Mouse (Mus musculus) gastrocnemius, adult 8-10 months (tissue): ENCODE data around the gene Ccdc175. TPM values are rescaled to one million over a fixed set of nuclear protein-coding genes. Genes with fewer than 3 reads are reported as not detected.

Source experiments
- DNase-seq, 2 experiments: peaks; one replicate each; pipeline ENCODE4 v3.0.0; 2022; ENCODE audit warnings: low spot score in 2 of 2
- total RNA-seq, 4 experiments: library from RNA; stranded (reverse); gene quantifications; 2 replicates each; pipeline ENCODE4 v1.2.4; 2022

The Ccdc175 gene
- not detected for total RNA-seq

DNA sequence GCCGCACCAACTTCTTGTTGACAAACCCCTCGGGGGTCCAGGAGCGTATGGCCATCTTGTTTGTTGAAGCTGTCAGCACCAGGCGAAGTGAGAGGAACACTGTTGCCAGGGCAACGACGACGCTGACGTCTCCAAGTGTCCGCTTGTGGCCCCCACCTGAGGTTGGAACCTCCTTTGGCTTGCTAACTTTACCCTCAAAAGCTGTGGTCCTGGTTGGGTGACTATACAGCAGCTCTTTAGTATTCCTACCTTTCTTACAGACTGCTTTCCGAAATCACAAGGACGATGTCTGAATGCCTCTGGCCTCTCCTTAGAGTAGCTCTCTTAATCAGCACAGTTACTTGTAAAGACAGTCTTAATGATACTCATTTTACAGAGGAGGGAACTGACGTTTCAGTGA, at the start of gene Ccdc175:
Ccdc175 (minus strand) TSS at position 101 of the 400 bp plus-strand sequence.
- no peak for DNase-seq

- DNase-seq: no peak
Observed at GRCm38 (mm10) chr12:72234151-72234550, 49.3 kb upstream of the Ccdc175 start.

DNA sequence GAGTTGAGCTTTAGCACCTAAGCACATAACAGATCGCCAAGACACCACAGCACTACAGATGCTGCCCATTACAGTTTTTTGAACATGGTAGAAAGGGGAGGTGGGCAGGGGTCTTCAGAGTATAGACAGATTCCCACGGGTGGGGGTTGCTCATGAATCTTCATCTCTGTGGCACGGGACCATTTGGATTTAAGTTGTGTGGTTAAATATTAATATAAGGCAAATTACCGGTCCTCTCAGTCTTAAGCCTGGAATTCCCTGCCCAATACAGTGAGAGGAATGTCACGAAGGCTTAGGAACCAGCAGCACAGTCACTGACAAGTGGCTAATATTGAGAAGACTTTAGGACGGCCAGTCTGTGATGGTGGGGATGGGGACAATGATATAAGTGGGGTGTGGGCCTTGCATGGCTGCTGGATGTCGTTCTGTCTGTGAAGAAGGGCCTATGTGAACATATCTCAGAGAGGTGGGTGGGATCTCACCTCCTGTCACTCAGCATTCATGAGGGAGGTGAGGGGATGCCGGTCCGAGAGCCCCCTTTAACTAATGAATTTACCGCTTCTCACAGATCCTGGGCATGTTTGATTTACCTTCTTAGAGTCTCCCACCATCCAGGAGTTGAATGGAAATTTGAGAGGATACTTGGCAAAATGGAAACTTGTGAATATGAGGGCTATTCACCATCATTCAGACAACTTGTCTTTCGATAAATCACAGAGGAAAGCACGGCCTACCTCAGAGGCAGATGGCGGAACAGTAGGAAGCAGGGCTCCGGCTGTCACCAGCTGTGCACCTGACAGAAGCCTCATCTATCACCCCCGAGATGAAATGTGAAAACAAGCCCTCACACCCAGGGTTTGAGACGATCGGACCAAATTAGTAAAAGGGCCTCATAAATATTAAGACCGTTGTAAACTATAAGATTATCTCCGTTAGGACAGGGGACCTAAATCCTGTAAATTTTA, 48.3 kb upstream of the Ccdc175 start:
- DNase-seq: no peak

GRCm38 (mm10) chr12:72232176-72232575, 47.3 kb upstream of the Ccdc175 start:
- no peak for DNase-seq

GRCm38 (mm10) chr12:72229451-72230196, 44.8 kb upstream of the Ccdc175 start:
- no peak for DNase-seq

DNA sequence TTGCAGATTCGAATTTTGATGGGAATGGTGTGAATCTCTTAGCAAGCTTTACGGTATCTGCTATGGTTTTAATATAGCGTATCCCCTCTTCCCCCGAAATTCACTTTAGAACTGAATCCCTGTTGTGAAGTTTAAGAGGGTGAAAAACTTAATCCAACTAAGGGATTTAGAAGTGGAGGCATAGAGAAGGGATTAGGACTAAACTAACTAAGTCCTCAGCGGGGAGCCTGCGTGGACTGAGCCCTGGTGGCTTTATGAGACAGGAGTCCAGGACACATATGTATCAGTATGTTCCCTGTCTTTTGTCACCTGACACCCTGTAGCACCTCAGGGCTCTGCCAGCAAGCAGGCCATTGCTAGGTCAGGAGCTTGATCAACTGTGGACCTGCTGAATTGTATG, 42.9 kb upstream of the Ccdc175 start:
- no peak for DNase-seq

- no peak for DNase-seq
Observed at GRCm38 (mm10) chr12:72225371-72225770, 40.5 kb upstream of the Ccdc175 start.

DNA sequence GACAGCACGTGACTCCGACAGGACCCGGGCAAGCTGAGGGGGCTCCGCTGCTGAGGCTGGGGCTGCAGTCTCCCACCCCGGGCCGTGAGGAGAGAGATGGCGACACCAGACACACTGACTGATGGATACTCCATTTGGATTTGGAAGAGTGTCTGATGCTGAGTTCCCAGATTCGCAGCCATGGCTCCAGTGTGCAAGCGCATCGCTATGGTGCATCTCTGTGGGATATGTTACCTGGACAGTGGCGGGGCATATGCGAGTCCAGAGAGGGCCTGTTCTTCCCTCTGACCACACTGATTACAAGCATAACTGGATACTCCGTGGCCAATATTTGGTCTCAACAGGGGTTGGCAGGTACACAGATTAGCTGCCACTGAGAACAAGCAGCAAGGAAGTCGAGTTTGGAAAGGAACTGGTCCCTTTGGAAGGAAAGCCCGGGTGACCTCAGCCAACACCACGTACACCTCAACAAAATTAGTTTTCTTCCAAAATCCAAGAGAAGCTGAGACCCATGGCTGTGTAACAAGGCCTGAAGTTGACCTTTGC, 38.8 kb upstream of the Ccdc175 start:
- DNase-seq: no peak

DNA sequence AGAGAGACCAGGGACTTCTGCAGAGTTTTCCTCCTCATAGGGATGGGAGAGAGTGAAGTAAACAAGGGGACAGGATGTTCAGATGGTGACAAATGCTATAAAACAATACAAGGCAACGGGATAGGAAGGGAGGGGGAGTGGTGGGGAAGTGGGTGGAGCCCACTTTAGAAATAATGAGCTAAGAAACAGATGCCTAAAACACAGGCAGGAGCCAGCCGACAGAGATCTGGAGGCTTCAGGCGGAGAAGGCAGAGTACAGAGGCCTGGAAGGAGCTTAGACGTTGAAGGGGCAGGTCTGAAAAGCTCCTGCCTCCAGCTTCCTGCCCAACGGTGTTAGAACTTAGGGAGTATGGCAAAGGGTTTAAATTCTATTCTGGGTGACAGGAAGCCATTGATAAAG, 28.7 kb upstream of the Ccdc175 start:
- DNase-seq: no peak

DNA sequence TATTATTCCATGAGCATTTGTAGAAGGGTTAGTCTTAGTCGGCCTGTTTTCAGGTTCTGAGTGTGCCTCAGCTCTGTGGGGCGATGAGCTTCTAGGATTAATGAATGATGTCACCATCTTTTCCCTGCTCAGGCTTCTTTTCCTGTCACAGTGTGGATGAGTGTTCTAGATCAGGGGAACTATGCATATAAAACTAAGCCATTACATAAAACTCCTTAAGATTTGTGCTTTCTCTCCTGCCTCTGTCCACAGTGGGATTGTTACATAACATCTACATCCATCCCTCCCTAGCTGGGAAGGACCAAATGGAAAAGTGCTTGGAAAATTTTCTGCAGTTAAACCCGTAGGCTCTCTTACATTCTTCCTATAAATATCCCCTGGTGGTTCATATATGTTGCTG, 16.0 kb upstream of the Ccdc175 start:
- no peak for DNase-seq

DNA sequence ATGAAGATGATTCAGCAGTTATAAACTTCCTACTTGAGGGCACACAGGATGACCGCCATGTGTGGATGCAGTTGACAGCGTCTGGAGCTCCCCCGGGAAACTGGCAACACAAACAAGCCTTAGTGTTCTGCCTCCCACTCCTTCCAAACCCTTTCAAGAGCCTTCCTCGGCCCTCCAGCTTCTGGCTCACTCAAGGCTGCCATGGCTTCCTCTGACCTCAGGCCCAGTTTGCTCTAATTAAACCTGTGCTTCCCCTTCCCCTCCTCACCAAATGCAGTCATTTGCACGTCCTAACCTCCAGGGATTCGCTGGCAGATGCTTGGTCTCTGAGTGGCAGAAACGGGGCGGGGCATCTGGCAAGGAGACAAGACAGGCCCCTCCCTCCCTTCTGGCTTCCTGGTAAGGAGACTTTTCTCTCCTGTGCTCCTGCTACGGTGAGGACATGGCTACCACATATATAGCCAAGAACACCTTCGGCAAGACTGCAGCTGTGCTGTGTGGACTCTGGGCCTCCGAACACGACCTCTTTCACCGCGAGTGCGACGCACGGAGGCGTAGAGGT, 13.2 kb upstream of the Ccdc175 start:
- DNase-seq: no peak

DNA sequence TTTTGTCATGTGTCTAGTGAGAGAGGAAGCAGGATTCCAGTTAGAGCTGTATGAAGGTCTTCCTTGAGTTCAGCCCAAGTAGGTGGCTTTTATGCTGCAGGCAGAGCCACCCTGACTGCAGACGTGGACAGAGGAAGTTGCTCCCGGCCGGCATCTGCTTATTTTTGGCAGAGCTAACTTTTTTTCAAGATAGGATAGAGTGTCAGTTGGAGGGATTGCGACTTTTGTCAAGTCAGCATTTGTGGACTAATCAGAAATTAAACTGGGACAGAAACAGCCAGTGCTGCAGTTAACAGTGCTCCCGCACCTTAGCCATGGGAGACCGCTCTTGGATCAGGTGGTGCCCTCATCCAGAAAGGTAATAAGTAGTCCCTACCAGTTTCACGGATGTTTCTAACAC, 12.6 kb upstream of the Ccdc175 start:
- DNase-seq: no peak

DNA sequence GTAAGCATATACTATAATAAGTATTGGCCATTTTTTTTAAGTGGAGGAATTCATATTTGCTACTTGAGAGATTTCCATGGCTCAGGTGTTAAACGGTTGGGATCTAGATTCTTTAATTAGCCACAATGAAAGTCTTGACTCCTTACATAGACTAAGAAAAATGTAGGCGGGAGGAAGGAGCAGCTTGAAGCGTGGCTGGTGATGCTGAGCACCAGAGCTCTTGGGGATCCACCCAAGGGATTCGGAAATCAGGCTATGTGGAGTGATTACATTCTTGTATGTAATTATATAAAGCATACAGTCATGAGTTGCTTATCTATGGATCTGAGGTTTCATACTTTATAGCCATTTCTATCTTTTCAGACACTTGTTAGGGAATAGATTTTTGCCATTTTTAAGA, 5.3 kb downstream of the Ccdc175 start:
- DNase-seq: no peak

DNA sequence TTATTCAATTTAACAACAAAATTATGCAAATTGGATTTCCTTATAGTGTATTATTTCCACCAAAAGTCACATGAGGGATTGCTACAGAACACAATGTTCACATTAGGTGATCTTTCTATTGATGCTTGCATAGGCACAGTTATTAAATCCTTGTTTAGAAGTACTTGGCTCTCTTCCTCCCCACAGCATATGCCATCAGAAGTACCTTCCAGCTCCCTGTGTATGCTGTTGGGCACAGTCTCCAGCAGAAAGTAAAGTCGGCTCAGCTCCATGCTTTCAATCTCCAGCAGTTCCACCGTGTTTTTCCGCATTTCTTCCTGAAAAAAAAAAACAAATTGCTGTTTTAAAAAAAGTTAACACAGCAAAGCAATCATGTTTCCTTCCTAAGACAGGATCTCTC, 6.5 kb downstream of the Ccdc175 start:
- no peak for DNase-seq

DNA sequence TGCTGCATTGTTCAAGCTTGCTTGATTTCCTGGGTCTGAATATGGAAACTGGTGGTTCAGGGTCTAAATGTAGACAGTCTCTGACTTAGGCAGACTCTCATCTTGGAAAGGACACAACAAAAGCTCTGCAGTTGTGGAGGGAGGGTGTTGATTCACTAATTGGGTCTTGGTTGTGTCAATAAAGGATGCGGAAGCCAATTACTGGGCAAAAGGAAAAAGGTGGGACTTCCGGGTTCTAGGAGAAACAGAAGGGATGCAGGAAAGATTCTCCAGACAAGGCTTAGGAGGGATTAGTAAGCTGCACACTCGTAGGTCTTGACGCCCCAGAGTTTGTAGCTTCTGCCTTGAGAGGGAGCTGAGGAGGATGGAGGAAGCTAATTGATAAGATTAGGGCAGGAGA, 26.4 kb downstream of the Ccdc175 start:
- DNase-seq: no peak

GRCm38 (mm10) chr12:72150786-72151185, 34.0 kb downstream of the Ccdc175 start:
- no peak for DNase-seq

- DNase-seq: no peak
Observed at GRCm38 (mm10) chr12:72129203-72129602, 55.6 kb downstream of the Ccdc175 start.

DNA sequence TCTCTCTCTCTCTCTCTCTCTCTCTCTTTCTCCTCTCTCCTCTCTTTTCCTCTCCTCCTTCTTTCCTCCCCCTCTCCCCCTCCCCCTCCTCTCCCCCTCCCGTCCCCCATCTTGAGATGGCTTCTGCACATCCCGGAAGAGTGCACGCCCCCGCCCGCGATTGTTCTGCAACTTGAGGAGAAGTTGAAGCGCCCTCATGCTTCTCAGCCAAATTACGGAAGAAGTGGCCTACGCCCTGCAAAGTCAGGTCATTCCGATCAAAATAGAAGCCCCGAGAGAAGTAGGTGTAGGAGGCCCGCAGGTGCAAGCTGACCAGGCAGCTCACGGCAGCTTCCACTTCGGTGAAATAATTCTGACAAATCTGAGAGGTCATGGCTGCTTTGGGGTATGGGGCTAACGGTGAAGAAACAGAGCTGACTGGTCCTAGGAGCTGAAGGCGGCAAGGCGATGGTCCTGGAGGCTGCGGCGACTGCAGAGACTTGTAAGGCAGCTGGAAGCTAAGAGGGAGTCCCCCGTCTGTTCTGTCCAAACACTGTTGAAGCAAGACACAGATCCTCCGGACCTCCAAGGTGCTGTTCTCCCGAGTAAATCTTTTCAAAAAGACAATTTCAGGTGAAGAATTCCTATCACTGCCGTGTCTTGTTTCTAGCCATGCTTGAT, 69.0 kb downstream of the Ccdc175 start:
- peak in 1 of 2 experiments; percentile 5 for DNase-seq

- no peak for DNase-seq
Observed at GRCm38 (mm10) chr12:72115126-72115525, 69.7 kb downstream of the Ccdc175 start.

GRCm38 (mm10) chr12:72104525-72105281, 80.1 kb downstream of the Ccdc175 start:
- DNase-seq: peak; percentile 41 to 47

DNA sequence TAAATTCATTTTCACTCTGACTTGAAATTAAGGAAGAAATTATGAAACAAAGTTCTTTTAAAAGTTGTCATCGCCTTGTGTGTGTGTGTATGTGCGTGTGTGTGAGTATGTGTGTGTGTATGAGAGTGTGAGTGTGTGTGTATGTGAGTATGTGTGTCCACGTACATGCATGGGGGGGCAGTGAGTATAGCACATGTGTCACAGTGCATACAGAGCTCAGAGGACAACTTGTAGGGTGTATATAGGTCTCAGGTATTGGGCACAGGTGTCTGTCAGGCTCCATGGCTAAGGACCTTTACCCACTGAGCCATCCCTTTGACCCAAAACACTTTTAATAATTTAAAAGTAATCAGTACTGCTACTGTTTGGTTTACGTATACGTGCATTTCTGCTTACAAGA, 80.8 kb downstream of the Ccdc175 start:
- no peak for DNase-seq
